Mouse (Mus musculus) C2C12 (cell line): ENCODE results near the gene Trpm1.

Experiments used
- CEBPB ChIP-seq: IDR thresholded peaks from one replicate; pipeline ENCODE4 v1.6.1; 2011; ENCODE audit warnings: low read depth, mild to moderate bottlenecking, control low read depth, moderate library complexity
- CTCF ChIP-seq: IDR thresholded peaks from one replicate; pipeline ENCODE4 v1.5.1; 2011; ENCODE audit not compliant: control insufficient read depth, insufficient read depth, insufficient read length
- FOSL1 ChIP-seq: IDR thresholded peaks from one replicate; pipeline ENCODE4 v1.8.0; 2011; ENCODE audit warnings: mild to moderate bottlenecking, low read length; ENCODE audit not compliant: poor library complexity, insufficient read depth, severe bottlenecking
- MAX ChIP-seq: IDR thresholded peaks from one replicate; pipeline ENCODE4 v1.6.1; 2011; ENCODE audit warnings: mild to moderate bottlenecking, control low read depth
- MYOD1 ChIP-seq: IDR thresholded peaks from one replicate; pipeline ENCODE4 v1.6.1; 2011; ENCODE audit warnings: low read depth; ENCODE audit not compliant: control insufficient read depth, insufficient read length
- MYOG ChIP-seq: IDR thresholded peaks from one replicate; pipeline ENCODE4 v1.6.1; 2011; ENCODE audit not compliant: control insufficient read depth, insufficient read length; ENCODE audit errors: extremely low read depth
- USF1 ChIP-seq: IDR thresholded peaks from one replicate; pipeline ENCODE4 v1.6.1; 2011; ENCODE audit warnings: low read depth, mild to moderate bottlenecking, control low read depth, moderate library complexity

DNA sequence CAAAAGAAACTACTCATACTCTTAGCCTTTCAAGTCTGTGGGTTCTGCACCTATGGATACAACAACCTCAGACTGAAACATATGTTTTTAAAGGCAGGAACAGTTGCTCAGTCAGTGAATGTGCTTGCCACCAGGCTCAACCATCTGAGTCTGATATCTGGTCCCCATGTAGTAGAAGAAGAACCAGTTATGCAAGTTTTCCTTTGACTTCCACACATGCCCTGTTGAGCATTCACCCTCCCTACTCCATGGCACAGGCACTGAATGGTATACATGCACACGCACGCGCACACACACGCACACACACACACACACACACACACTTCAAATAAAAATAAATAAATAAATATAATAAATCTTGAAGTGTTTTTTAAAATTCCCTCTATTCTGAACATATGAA lies 113.0 kb downstream of the Trpm1 start:
- TF ChIP-seq CTCF: no peak
- TF ChIP-seq USF1: no peak
- TF ChIP-seq CEBPB: no peak
- no peak for TF ChIP-seq MYOD1
- no peak for TF ChIP-seq FOSL1
- no peak for TF ChIP-seq MAX
- TF ChIP-seq MYOG: no peak
